Comparison of ENCODE assay signal across 19 mouse cellular contexts in the genomic region with DNA sequence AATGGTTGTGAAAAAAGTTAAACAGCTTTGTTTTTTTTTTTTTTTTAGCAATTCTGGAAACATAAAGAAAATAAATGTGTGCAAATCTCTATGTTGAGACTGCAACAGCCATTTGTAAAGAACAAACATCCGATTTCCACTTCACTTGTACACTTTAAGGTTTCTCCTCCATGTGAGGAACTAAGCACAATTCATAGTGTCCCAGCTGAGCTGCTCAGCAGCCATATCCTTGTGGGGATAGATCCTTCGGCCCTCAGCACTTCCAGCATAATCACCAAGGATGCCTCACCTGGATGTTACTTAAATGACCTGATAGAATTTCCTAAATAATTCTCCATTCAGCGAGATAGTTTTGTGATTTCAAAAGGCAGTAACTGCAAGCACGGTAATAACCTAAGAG.
DNase-seq lines count a peak whose midpoint lies in the region; ATAC-seq and TF ChIP-seq lines count a peak whose summit lies in the region.
"Had no signal": no experiment of that assay in that cellular context is flagged by ENCODE, and none has a peak within 500 bp of the region (broad histone marks: within the 10 kb centered on the region; RNA-seq: fewer than 3 reads in every experiment).

No protein-coding gene starts in this region.

- no peaks in the 10 kb centered on the region for H3K4me1 ChIP-seq in midbrain, embryonic 11.5 days (ENCODE audit: control insufficient read depth, insufficient read depth, low read length)
- H3K4me1 ChIP-seq in midbrain, embryonic 10.5 days: no peaks in the 10 kb centered on the region
- H3K4me1 ChIP-seq in midbrain, embryonic 12.5 days: no peaks in the 10 kb centered on the region
- 0 out of 2 replicates have a peak, but pooled peaks cover 2% of the 10 kb centered on the region for H3K4me1 ChIP-seq in midbrain, postnatal 0 days (ENCODE audit: insufficient read depth, low read length)
- H3K4me1 ChIP-seq: heart, embryonic 15.5 days; limb, embryonic 12.5 days; lung, embryonic 15.5 days; megakaryocyte, embryonic 14.5 days had no signal

- H3K9me3 ChIP-seq in midbrain, embryonic 11.5 days (ENCODE audit: control insufficient read depth, low read length): no peaks in the 10 kb centered on the region
- no peaks in the 10 kb centered on the region for H3K9me3 ChIP-seq in midbrain, embryonic 10.5 days (replicated peaks)
- no peaks in the 10 kb centered on the region for H3K9me3 ChIP-seq in midbrain, embryonic 12.5 days
- H3K9me3 ChIP-seq in midbrain, postnatal 0 days (ENCODE audit: low read length): no peaks in the 10 kb centered on the region
- H3K9me3 ChIP-seq: heart, embryonic 15.5 days; limb, embryonic 12.5 days; lung, embryonic 15.5 days; megakaryocyte, embryonic 14.5 days had no signal

- peak; percentile 44 for DNase-seq in midbrain, embryonic 11.5 days (ENCODE audit: low spot score, missing footprints)
- DNase-seq in midbrain, embryonic 10.5 days (ENCODE audit: low spot score): no peak
- peak; percentile 30 for DNase-seq in brain, embryonic 14.5 days (ENCODE audit: low read depth)
- DNase-seq in midbrain, postnatal 0 days (ENCODE audit: low spot score): no peak
- DNase-seq in kidney, postnatal 10 days: no peak
- no peak for DNase-seq in left cerebral cortex, adult 8-10 months (ENCODE audit: low spot score in 2 of 2)
- DNase-seq: adrenal gland, postnatal 25 days; cerebellum, adult 2 months; gastrocnemius, postnatal 10 days; kidney, adult 11 months; kidney, postnatal 25 days; lung, postnatal 4 days had no signal

- H3K4me2 ChIP-seq in midbrain, embryonic 11.5 days: no peak overlapping the region
- no peak overlapping the region for H3K4me2 ChIP-seq in midbrain, embryonic 12.5 days (replicated peaks)
- no peak overlapping the region for H3K4me2 ChIP-seq in midbrain, postnatal 0 days (ENCODE audit: low read depth, low read length, poor library complexity, severe bottlenecking)
- H3K4me2 ChIP-seq: heart, embryonic 15.5 days; limb, embryonic 12.5 days; liver, embryonic 11.5 days; lung, embryonic 15.5 days had no signal

- peak; percentile 36; the same call in 1 of the 2 replicates for ATAC-seq in midbrain, embryonic 11.5 days (ENCODE audit: low FRiP score)
- ATAC-seq in midbrain, embryonic 12.5 days (ENCODE audit: low FRiP score, low read depth): peak; percentile 36; the same call in 1 of the 2 replicates
- ATAC-seq in midbrain, postnatal 0 days (ENCODE audit: low FRiP score): no peak

- 71% methylated on average over 4 of the region's 4 CpGs for WGBS in midbrain, embryonic 11.5 days
- WGBS in midbrain, embryonic 10.5 days: 81% methylated on average over 4 of the region's 4 CpGs
- 59% methylated on average over 4 of the region's 4 CpGs for WGBS in midbrain, embryonic 12.5 days
- 48% methylated on average over 4 of the region's 4 CpGs for WGBS in midbrain, postnatal 0 days

- no peaks in the 10 kb centered on the region for H3K27me3 ChIP-seq in midbrain, embryonic 11.5 days (ENCODE audit: control insufficient read depth, insufficient read depth, low read length)
- H3K27me3 ChIP-seq in midbrain, embryonic 10.5 days (ENCODE audit: low read depth, poor library complexity, severe bottlenecking): no peaks in the 10 kb centered on the region
- H3K27me3 ChIP-seq in midbrain, embryonic 12.5 days: no peaks in the 10 kb centered on the region
- H3K27me3 ChIP-seq in midbrain, postnatal 0 days (ENCODE audit: insufficient read depth, low read length): no peaks in the 10 kb centered on the region
- H3K27me3 ChIP-seq: heart, embryonic 15.5 days; limb, embryonic 12.5 days; lung, embryonic 15.5 days; megakaryocyte, embryonic 14.5 days had no signal

- TF ChIP-seq POLR2A in brain, embryonic 14.5 days (IDR thresholded peaks at IDR 0.05; ENCODE audit: borderline replicate concordance, extremely low read depth, insufficient read depth, insufficient read length, poor library complexity, severe bottlenecking): no peak

- H3K27ac ChIP-seq in midbrain, embryonic 11.5 days (ENCODE audit: low read depth, low read length): peak overlapping the region; percentile 33; the same call in 1 of the 2 replicates
- H3K27ac ChIP-seq in midbrain, embryonic 10.5 days (replicated peaks): no peak overlapping the region
- H3K27ac ChIP-seq in midbrain, embryonic 12.5 days (replicated peaks): peak overlapping the region; percentile 79
- peak overlapping the region; percentile 14 for H3K27ac ChIP-seq in midbrain, postnatal 0 days (ENCODE audit: low read depth, low read length)
- H3K27ac ChIP-seq: heart, embryonic 15.5 days; limb, embryonic 12.5 days; lung, embryonic 15.5 days had no signal

- no peaks in the 10 kb centered on the region for H3K36me3 ChIP-seq in midbrain, embryonic 11.5 days (ENCODE audit: control insufficient read depth, insufficient read depth, low read length)
- no peaks in the 10 kb centered on the region for H3K36me3 ChIP-seq in midbrain, embryonic 10.5 days
- no peaks in the 10 kb centered on the region for H3K36me3 ChIP-seq in midbrain, embryonic 12.5 days
- no peaks in the 10 kb centered on the region for H3K36me3 ChIP-seq in midbrain, postnatal 0 days (ENCODE audit: insufficient read depth, low read length)
- H3K36me3 ChIP-seq: heart, embryonic 15.5 days; limb, embryonic 12.5 days; lung, embryonic 15.5 days had no signal

- no peak overlapping the region for H3K9ac ChIP-seq in midbrain, embryonic 11.5 days (ENCODE audit: low read length)
- no peak overlapping the region for H3K9ac ChIP-seq in midbrain, embryonic 12.5 days (replicated peaks)
- no peak overlapping the region for H3K9ac ChIP-seq in midbrain, postnatal 0 days (replicated peaks; ENCODE audit: low read length, poor library complexity, severe bottlenecking)
- H3K9ac ChIP-seq: heart, embryonic 15.5 days; limb, embryonic 12.5 days; lung, embryonic 15.5 days had no signal

- TF ChIP-seq CTCF in brain, embryonic 14.5 days (IDR thresholded peaks at IDR 0.05; ENCODE audit: borderline replicate concordance, extremely low read depth, insufficient read depth, insufficient read length): no peak
- no peak for TF ChIP-seq CTCF in midbrain, postnatal 0 days (IDR thresholded peaks at IDR 0.05)

- no peak overlapping the region for H3K4me3 ChIP-seq in midbrain, embryonic 11.5 days (ENCODE audit: low read depth, low read length)
- H3K4me3 ChIP-seq in midbrain, embryonic 10.5 days: no peak overlapping the region
- no peak overlapping the region for H3K4me3 ChIP-seq in midbrain, embryonic 12.5 days
- no peak overlapping the region for H3K4me3 ChIP-seq in midbrain, postnatal 0 days (ENCODE audit: low read depth, low read length)
- H3K4me3 ChIP-seq: erythroblast, embryonic 14.5 days; heart, embryonic 15.5 days; limb, embryonic 12.5 days; lung, embryonic 15.5 days; megakaryocyte, embryonic 14.5 days had no signal

Comparison
In these comparisons a context has a peak if more than half of its experiments do, and no peak if none do; other contexts are left out.
1. DNase-seq: peak in midbrain, embryonic 11.5 days (single experiment) and brain, embryonic 14.5 days (single experiment); none in midbrain, embryonic 10.5 days (single experiment), midbrain, postnatal 0 days (single experiment), kidney, postnatal 10 days (single experiment) and left cerebral cortex, adult 8-10 months (0 of 2).